Mouse (Mus musculus): ENCODE data around the gene Mrgprf. TPM values are rescaled to one million over a fixed set of nuclear protein-coding genes. Genes with fewer than 3 reads are reported as not detected.
A peak's percentile ranks its signal among the peaks of the same experiment; 100 is the strongest.

The Mrgprf gene
- 1 to 10 TPM; 5.6 to 9.3 TPM for total RNA-seq (2021)
- long read RNA-seq, experiment 1, partial matches to known transcripts: 0 of 5 reads
- long read RNA-seq, experiment 1, other reads (novel, unspliced or antisense): 1 of 5 reads
- long read RNA-seq, experiment 2, partial matches to known transcripts: 0 of 3 reads
- long read RNA-seq, experiment 2, other reads (novel, unspliced or antisense): 0 of 3 reads

- peak; percentile 76 for DNase-seq
Observed at GRCm38 (mm10) chr7:145300321-145301007, at the start of gene Mrgprf. Mrgprf (plus strand) TSS chr7:145300828.

GRCm38 (mm10) chr7:145252715-145253476 is 47.7 kb upstream of the Mrgprf start:
- DNase-seq: peak; percentile 92

DNA sequence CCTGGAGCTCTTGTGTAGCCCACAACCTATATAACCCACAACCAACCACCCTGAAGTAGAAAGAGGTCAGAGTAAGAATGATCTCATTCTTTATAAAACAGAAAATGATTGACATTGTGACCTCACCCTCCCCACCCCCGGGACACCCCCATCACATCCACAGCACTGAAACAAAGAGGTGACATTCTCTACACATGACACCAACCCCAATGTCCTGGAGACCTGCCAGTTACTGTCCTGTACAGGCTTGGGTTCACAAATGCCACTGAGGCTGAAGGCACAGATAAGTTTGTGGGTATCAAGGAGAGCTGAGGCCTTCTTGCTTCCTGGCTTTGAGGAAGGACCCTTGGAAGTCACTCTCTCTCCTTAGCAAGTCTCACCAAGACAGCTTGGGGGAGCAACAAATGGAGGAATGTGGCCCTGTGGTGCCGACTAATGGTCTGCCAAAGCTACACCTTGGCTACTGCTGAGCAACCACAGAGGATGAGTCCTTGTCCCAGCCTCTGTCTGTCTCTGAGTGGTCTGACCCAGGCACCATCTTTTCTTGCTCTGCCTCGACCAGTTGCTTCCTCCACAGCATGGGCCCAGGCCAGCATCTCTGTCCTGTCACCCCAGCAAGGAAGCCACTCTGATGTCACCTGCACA is 46.5 kb upstream of the Mrgprf start:
- DNase-seq: no peak

GRCm38 (mm10) chr7:145256092-145256491 is 44.5 kb upstream of the Mrgprf start:
- DNase-seq: no peak

DNA sequence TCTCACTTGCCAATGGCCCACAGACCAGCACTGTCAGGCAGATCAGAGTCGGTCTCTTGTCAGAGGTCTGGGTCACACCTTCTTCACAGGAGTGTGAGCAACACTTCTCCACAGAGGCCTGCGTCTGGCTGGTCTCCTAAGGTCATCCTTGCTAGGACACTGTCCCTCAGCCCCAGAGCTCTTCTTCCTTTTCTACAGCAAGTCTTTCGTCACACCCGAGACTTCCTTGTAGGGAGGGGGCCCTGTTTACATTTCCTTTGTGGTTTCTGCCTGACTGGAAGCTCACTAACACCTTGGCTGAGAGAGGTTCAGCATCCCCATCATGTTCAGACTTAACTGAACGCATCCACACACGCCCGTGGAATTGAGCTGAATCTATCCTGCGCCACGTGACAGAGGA is 36.4 kb upstream of the Mrgprf start:
- DNase-seq: no peak

- DNase-seq: no peak
Observed at GRCm38 (mm10) chr7:145266011-145266410, 34.6 kb upstream of the Mrgprf start.

GRCm38 (mm10) chr7:145268890-145269289 is 31.7 kb upstream of the Mrgprf start:
- DNase-seq: no peak

DNA sequence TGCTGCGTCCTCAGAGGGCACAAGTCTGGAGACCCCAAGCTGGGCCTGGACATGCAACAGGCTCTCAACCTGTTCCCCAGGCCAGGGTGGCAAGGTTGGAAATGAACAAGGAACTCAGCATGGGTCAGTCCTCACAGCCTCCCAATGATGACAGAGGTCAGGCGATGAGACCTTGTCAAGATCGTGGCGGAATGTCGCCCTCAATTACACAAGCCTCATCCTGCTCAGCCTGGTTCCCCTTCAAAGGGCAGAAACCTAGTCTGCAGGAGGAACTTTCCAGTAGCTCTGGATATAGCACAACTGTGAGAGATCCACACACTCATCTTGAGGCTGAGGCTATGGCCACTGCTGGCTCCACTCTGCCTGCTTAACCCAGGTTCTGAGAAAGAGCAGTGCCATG is 29.7 kb upstream of the Mrgprf start:
- no peak for DNase-seq

DNA sequence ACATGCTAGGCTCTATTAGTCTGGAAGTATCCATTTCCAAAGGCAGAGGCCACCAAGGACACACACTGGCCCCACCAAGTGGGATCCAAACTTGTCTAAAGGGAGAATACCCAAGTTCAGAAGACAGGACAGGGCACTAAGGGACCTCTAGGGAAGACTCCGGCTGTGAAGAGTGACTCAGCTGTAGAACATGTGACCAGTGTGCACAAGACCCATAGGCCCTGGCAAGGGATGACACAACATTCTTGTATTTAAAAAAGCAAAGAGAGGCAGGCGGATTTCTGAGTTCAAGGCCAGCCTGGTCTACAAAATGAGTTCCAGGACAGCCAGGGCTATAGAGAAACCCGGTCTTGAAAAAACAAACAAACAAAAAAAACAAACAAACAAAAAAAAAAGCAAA is 25.1 kb upstream of the Mrgprf start:
- no peak for DNase-seq

GRCm38 (mm10) chr7:145281396-145281795 is 19.2 kb upstream of the Mrgprf start:
- DNase-seq: no peak

DNA sequence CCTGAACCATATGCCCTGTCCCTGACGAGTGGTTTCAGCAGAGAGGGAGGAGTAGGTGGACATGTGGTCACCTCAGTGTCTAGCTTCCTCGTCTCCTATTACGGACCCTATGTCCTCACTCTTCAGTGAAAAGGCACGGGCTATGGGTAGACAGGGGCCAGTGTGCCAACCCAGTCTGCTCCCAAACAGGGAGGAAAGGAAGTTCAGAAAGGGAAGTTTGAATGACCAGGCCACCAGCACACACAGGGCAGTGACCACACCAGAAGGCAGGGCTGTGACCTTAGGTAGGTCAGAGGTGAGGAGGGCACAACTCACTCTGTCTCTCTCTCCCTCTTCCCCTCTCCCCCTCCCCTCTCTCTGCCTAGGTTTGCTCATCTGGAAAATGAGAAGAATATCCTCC is 17.6 kb upstream of the Mrgprf start:
- DNase-seq: no peak

GRCm38 (mm10) chr7:145283487-145284187 is 17.0 kb upstream of the Mrgprf start, which contains the start of gene Tpcn2:
Tpcn2 (minus strand) TSS chr7:145284011.
- peak; percentile 92 for DNase-seq

DNA sequence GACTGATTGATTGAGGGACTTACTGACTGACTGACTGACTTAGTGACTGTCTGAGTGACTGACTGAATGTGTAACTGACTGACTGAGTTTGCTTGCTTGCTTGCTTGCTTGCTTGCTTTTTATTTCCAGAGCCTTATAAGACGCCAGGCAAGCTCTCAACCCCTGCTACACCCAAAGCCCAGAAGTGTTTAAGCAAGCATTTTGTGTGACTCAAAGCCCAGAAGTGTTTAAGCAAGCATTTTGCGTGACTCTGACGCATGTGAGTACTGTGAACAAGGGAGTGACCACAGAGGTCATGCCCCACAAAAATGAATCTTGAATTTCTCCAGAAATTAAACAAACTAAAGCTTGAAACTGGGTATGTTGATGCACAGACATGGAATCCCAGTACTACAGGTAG is 16.3 kb upstream of the Mrgprf start:
- DNase-seq: no peak

DNA sequence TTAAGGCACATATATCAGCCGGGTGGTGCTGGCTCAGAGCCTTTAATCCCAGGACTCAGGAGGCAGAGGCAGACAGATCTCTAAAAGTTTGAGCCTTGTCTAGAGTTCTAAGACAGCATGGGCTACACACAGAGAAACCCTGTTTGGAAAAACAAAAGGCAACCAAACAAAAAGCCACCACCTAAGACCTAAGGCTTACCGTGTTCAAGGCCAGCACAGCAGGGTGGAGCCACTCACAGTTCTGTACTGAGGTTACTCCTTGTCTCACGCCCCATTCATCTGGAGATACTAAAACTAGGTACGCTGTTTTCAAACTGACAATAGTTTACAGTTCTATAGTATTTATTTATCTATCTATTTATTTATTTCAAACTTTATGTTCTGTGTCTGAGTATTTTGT is 15.2 kb upstream of the Mrgprf start:
- DNase-seq: no peak

DNA sequence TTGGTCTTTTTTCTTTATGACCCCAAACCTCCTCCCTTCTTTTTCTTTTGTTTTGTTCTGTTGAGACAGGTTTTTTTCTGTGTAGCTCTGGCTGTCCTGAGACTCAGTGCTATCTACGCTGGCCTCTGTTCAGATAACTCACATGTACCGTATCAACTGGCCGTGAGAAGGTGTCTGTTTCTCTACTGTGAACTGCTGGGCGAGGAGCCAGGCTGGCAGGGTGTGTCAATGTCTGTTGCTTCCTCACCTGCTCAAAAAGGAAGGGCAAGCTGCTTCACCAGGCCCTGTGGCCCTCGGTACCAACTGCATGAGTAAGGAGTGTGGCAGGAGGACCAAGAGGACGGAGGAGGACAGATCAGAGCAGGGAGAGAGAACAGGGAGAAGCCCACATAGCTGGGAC is 13.2 kb upstream of the Mrgprf start:
- no peak for DNase-seq

DNA sequence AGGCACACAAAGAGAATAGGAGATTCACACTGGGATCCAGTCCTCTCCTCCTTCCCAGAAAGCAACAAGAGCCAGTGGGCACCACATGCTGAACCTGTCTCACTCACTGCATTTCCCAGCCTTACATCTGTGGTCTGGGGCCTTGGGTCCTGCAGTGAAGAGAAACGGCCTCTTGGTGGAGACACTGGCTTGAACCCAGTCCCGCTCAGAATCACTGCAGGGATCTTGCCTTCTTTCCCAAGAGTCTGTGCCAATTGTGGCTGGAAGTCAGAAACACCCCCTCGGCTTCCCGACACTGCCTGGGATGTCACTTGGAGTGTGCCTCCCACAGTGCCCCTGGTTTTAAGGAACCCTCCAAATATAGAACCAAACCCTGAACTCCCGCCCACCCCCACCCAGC is 11.3 kb upstream of the Mrgprf start:
- no peak for DNase-seq

GRCm38 (mm10) chr7:145291847-145292246 is 8.8 kb upstream of the Mrgprf start:
- no peak for DNase-seq

- DNase-seq: no peak
Observed at GRCm38 (mm10) chr7:145292726-145293125, 7.9 kb upstream of the Mrgprf start.

- DNase-seq: peak; percentile 42
Observed at GRCm38 (mm10) chr7:145293859-145294258, 6.8 kb upstream of the Mrgprf start.

GRCm38 (mm10) chr7:145298666-145299490 is 1.8 kb upstream of the Mrgprf start:
- DNase-seq: no peak

Data from gastrocnemius, postnatal 10 days (tissue).